Mouse (Mus musculus) fibroblast of lung, adult 2 months (primary cell): ENCODE measurements around the gene Gm10447.

Experiments
- DNase-seq: peaks from one replicate; pipeline ENCODE4 v3.0.0-alpha.2; 2011; ENCODE audit warnings: low read depth

Gene Gm10447

GRCm38 (mm10) chr11:53478383-53479170 lies 21.7 kb upstream of the Gm10447 start:
- DNase-seq, result no peak

- no peak for DNase-seq
These were observed 20.9 kb upstream of the Gm10447 start for GRCm38 (mm10) chr11:53477833-53478232.

DNA sequence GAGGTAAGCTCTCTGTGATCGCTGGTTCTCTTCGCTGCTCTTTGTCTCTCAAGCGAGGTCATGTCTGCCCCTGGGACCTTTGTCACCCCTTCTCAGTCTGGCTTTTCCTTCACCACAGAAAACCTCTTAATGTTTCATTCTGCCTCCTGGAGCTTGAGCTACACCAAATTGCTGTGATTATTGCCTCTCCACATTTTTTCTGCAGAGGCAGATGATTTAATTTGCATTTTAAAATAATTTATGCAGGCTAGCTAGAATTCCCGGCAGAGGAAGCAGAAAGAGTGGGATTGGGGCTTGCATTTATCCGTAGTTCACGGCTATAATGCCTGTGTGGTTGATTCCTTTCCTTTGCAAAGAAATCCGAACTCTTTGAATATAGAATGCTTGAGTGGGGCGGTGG lies 18.7 kb upstream of the Gm10447 start:
- no peak for DNase-seq

GRCm38 (mm10) chr11:53472709-53473108 lies 15.8 kb upstream of the Gm10447 start:
- DNase-seq, result no peak

GRCm38 (mm10) chr11:53469968-53470695 lies 13.2 kb upstream of the Gm10447 start, which contains the start of gene Gm9837:
Gene Gm9837 (minus strand): TSS chr11:53470479.
- DNase-seq, result peak; percentile 71

DNA sequence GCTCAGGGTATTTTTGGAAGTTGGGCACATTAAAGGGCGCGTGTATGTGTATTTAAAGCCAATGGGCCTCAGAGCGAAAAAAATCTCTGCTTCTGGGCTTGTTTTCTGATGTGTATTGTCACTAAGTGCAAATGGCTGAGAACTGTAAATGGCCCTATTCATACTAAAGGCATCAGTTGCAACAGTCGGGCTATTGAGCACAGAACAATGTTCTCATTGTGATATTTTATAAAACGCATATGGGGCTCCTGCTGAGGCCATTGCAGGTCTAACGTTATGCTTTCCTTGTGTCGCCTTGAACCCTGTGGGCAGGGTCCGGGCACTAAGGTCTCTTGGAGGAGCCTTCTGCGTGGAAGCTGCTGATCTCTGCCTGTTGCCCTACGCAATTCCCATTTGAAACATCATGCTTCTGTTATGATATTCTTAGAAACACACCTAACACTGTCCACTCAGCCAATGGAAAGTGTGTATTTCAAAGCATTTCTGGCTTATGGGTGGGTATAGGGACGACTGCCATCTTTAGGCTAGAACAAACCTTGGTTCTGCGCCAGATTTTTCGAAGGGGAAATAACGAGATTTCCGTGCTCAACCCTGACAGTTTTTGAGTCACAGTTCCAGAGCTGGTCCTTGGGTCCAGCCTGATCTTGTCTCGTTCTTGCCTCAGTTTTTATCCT lies 12.5 kb upstream of the Gm10447 start:
- no peak for DNase-seq

DNA sequence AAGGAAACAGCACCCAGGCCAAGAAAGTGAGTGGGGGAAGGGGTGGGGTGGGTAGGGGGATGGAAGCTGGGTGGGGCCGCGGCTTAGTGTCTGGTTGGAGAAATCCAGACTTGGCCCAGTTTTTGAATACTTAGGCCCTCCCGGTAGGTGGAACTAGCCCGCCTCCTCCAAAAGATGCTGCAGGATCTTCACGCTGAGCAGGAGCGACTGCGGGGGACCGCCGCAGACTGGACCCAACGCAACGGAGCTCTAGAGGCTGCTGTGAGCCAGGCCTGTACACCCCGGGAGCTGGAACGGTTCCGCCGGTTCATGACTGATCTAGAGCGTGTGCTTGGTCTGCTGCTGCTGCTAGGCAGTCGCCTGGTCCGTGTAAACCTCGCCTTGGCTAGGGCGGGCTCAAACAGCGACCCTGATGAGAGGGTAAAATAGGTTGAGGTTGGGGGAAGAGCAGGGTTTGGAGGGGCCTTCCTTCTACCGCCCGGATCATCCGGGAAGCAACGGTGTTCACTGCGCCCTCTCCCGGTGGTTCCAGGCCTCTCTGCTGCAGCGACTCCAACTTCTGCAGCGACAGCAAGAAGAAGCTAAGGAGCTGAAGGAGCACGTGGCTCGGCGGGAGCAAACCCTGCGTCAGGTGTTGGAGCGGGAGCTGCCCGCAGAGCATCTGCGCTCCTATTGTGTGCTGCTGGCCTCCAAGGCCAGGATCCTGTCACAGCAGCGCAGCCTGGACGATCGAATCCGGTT lies 9.5 kb upstream of the Gm10447 start:
- DNase-seq, result no peak

- DNase-seq, result no peak
These were observed 6.9 kb upstream of the Gm10447 start for GRCm38 (mm10) chr11:53463551-53464424.

- no peak for DNase-seq
These were observed 4.8 kb upstream of the Gm10447 start for GRCm38 (mm10) chr11:53461727-53462126.

DNA sequence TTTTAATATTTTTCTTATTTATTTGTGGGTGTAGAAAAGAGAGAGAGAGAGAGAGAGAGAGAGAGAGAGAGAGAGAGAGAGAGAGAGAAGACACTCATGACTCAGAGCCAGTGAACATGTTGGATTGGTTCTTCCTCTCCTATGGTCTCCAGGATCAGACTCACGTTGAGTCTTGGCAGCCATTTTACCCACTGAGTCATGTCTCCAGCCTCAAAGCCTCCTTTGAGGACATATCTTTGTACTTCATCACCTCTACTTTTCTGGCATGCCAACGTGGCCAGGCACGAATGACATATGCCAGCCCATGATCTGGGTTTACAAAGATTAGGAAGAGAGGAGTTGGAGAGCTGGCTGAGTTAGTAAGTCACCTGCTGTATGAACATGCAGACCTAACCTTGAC lies 3.3 kb upstream of the Gm10447 start:
- peak; percentile 74 for DNase-seq

- DNase-seq, result no peak
These were observed 2.1 kb upstream of the Gm10447 start for GRCm38 (mm10) chr11:53458996-53459395.

DNA sequence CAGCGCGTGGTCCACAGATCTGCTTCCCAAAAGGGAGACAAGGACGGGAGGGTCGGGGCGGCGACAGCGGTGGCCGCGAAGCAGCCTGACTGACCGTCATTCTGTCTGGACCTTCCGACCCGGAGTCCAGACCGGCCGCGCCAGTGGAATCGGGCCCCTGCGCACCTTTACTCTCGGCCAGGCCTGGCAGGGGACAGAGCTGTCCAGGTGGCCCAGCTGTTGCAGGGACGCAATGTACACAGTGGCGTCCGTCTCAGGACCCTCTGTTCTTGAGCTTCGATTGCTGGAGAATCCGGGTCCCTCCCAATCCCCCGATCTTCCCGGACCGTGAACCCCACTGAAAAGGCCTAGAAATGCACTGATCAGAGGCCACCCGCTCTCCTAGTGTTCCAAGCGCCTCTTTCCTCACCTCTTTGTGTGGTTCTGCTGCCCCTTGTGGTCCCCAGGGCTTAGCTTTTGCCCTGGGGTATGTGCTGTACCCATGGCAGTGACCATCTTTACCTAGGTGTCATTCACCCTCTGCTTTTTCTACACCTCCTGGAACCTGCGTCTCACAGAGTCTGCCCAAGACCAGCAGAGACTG lies 553 bp upstream of the Gm10447 start:
- DNase-seq, result no peak

- DNase-seq, result no peak
These were observed 3.9 kb downstream of the Gm10447 start for GRCm38 (mm10) chr11:53453031-53453430.

DNA sequence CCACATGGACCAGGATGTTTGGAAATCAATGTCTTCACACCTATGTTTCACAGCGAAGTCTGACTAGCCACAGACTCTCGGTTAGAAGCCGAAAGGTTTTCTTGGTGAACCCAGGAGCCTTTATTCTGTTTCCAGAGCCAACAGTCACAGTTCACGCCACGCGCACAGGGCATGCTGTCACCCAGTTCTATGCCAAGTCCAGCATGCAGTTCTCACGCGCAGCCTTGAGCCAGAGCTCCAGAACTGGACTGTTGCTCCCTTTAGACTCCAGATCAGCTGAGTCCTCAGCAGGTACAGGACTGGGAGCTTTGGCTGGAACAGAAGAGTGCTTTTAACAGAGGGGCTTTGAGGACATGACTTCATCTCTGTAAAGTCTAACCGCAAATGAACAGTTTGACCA lies 4.5 kb downstream of the Gm10447 start:
- no peak for DNase-seq

- no peak for DNase-seq
These were observed 5.5 kb downstream of the Gm10447 start for GRCm38 (mm10) chr11:53451361-53451760.

- DNase-seq, result no peak
These were observed 6.7 kb downstream of the Gm10447 start for GRCm38 (mm10) chr11:53450070-53450705.

DNA sequence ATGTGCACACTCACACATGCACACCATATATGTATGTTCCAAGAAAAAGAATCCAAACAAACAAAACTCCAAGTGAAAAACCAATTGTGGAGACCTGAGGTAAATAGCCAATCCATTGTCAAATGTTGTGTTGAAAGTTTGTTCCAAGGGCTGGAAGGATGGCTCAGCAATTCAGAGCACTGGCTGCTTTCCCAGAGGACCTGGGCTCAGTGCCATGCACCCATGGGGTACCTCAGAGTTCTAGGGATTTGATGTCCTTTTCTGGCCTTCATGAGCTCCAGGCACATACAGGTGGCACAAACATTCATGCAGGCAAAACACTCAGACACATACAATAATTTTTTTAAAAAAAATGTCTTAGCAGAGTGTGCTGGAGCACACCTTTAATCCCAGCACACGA lies 8.4 kb downstream of the Gm10447 start:
- DNase-seq, result no peak

- DNase-seq, result no peak
These were observed 8.9 kb downstream of the Gm10447 start for GRCm38 (mm10) chr11:53447996-53448395.

- DNase-seq, result no peak
These were observed 10.7 kb downstream of the Gm10447 start for GRCm38 (mm10) chr11:53446183-53446582.

- no peak for DNase-seq
These were observed 11.3 kb downstream of the Gm10447 start for GRCm38 (mm10) chr11:53445562-53445961.
